Mouse (Mus musculus) v-Abl transformed pro-B cells (cell line): ENCODE data around the gene Gja8.

ENCODE experiments used
- in situ Hi-C, 2 experiments: fragments of 400-800 bp; cut with MboI; formaldehyde crosslinking; loops; one replicate each; pipeline ENCODE4 v1.15.1; 2025; ENCODE audit not compliant: unreplicated experiment in 2 of 2

The Gja8 gene

GRCm38 (mm10) chr3:96925920-96926319 is at the start of gene Gja8:
TSS of gene Gja8 (minus strand) at chr3:96926020.
- in situ Hi-C loops, result loop anchor here in 1 of 2 experiments (25.0 kb wide), 1 partner anchor 961 kb away; the partner anchor contains the start of gene Pde4dip

GRCm38 (mm10) chr3:96974467-96974866 is 48.6 kb upstream of the Gja8 start:
- in situ Hi-C loops, result no loop called here

GRCm38 (mm10) chr3:96970986-96971385 is 45.2 kb upstream of the Gja8 start:
- in situ Hi-C loops, result no loop called here

- in situ Hi-C loops, result no loop called here
Observed at GRCm38 (mm10) chr3:96963088-96964034, 37.5 kb upstream of the Gja8 start.

GRCm38 (mm10) chr3:96960597-96960996 is 34.8 kb upstream of the Gja8 start:
- in situ Hi-C loops, result no loop called here

GRCm38 (mm10) chr3:96953489-96954233 is 27.8 kb upstream of the Gja8 start:
- in situ Hi-C loops, result no loop called here

GRCm38 (mm10) chr3:96942706-96943105 is 16.9 kb upstream of the Gja8 start:
- in situ Hi-C loops, result loop anchor here in 1 of 2 experiments (5.0 to 25.0 kb wide), 2 partner anchors 135 to 945 kb away; partner anchors contain the start of gene Pde4dip

GRCm38 (mm10) chr3:96938738-96939137 is 12.9 kb upstream of the Gja8 start:
- in situ Hi-C loops, result loop anchor here (5.0 to 25.0 kb wide), 6 partner anchors 146 to 949 kb away; partner anchors contain the start of gene Pde4dip (in 1 of the 2)

- in situ Hi-C loops, result loop anchor here (5.0 to 25.0 kb wide), 6 partner anchors 147 to 950 kb away; partner anchors contain the start of gene Pde4dip (in 1 of the 2)
Observed at GRCm38 (mm10) chr3:96937606-96938005, 11.8 kb upstream of the Gja8 start.

GRCm38 (mm10) chr3:96936241-96936640 is 10.4 kb upstream of the Gja8 start:
- in situ Hi-C loops, result loop anchor here (5.0 to 25.0 kb wide), 6 partner anchors 149 to 951 kb away; partner anchors contain the start of gene Pde4dip (in 1 of the 2)

GRCm38 (mm10) chr3:96931261-96931681 is 5.5 kb upstream of the Gja8 start:
- in situ Hi-C loops, result loop anchor here (10.0 to 25.0 kb wide), 2 partner anchors 154 to 956 kb away; partner anchors contain the start of gene Pde4dip (in 1 of the 2)

GRCm38 (mm10) chr3:96924631-96925030 is 1.2 kb downstream of the Gja8 start:
- in situ Hi-C loops, result loop anchor here in 1 of 2 experiments (25.0 kb wide), 1 partner anchor 963 kb away; the partner anchor contains the start of gene Pde4dip

GRCm38 (mm10) chr3:96920991-96921390 is 4.8 kb downstream of the Gja8 start:
- in situ Hi-C loops, result no loop called here

GRCm38 (mm10) chr3:96905592-96905991 is 20.2 kb downstream of the Gja8 start:
- in situ Hi-C loops, result loop anchor here in 1 of 2 experiments (5.0 kb wide), 1 partner anchor 93 kb away; no protein-coding TSS in a partner anchor

GRCm38 (mm10) chr3:96904851-96905541 is 20.8 kb downstream of the Gja8 start, which contains the start of gene Gpr89:
TSS of gene Gpr89 (minus strand) at chr3:96905346.
- in situ Hi-C loops, result loop anchor here (5.0 kb wide), 2 partner anchors 88 to 93 kb away; no protein-coding TSS in a partner anchor

GRCm38 (mm10) chr3:96904393-96904792 is 21.4 kb downstream of the Gja8 start, which contains the start of gene Gja5:
TSS of gene Gja5 (plus strand) at chr3:96904693.
- in situ Hi-C loops, result loop anchor here in 1 of 2 experiments (5.0 kb wide), 1 partner anchor 87 kb away; no protein-coding TSS in a partner anchor

GRCm38 (mm10) chr3:96902336-96902999 is 23.4 kb downstream of the Gja8 start:
- in situ Hi-C loops, result loop anchor here in 1 of 2 experiments (5.0 kb wide), 1 partner anchor 85 kb away; no protein-coding TSS in a partner anchor

- in situ Hi-C loops, result loop anchor here in 1 of 2 experiments (25.0 kb wide), 1 partner anchor 346 kb away; the partner anchor contains the start of gene Hfe2
Observed at GRCm38 (mm10) chr3:96883690-96884089, 42.1 kb downstream of the Gja8 start.
